Mouse (Mus musculus): ENCODE results near the gene Sh3glb1. TPM values are rescaled to one million over a fixed set of nuclear protein-coding genes. Genes with fewer than 3 reads are reported as not detected.
"Not testable (repeated sequence)": the region's sequence is repeated elsewhere in the genome, so short reads cannot be mapped to it uniquely, and the experiment has no call there.

The Sh3glb1 gene
- total RNA-seq (2021): 100 to 1,000 TPM; 269 to 286 TPM
- long read RNA-seq, experiment 1, transcript Sh3glb1-204 (10 exons, 2,584 nt): minor isoform, 39 of 234 reads
- long read RNA-seq, experiment 1, transcript Sh3glb1-201 (9 exons, 3,961 nt): major isoform, 170 of 234 reads
- long read RNA-seq, experiment 1, partial matches to known transcripts: 6 of 234 reads
- long read RNA-seq, experiment 1, other reads (novel, unspliced or antisense): 19 of 234 reads
- long read RNA-seq, experiment 2, transcript Sh3glb1-204 (10 exons, 2,584 nt): minor isoform, 51 of 279 reads
- long read RNA-seq, experiment 2, transcript Sh3glb1-201 (9 exons, 3,961 nt): major isoform, 193 of 279 reads
- long read RNA-seq, experiment 2, partial matches to known transcripts: 13 of 279 reads
- long read RNA-seq, experiment 2, other reads (novel, unspliced or antisense): 22 of 279 reads

DNA sequence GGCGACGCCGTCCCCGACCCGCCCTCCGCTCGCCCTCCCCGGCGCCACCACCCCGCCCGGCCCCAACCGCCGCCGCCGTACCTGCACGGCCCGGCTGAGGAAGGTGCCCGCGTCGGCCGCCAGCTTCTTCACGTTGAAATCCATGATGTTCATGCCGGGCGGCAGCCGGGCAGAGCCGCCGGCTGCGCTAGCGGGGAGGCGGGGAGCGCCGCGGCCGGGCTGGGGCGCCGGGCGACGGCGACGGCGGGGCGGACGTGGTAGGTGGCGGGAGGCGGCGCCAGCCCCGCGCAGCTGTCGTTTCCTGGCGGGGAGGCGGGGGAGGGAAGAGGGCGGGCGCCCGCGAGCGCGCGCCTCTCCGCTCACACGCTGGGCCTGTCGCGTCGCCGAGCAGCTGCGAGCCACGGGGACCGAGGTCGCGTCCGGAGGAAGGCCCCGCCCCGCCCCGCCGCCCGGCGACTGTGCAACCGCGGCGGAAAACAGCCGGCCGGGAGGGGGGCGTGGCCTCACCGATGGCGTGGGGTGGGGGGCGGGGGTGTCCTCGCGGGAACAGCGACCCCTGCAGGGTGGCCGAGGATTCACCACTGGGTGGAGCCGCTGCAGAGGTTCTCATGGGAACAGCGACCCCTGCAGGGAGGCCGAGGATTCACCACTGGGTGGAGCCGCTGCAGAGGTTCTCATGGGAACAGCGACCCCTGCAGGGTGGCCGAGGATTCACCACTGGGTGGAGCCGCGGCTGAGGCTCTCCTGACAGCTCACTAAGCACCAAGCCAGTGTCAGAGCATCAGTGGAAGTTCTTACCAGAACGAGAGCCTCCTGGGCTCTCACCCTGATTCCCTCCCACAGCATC is at the start of gene Sh3glb1:
Gene Sh3glb1 (minus strand): TSS at position 435 of the 847 bp plus-strand sequence.
- intact Hi-C loops (cut with DNase I; ENCODE audit: low total_unique reads): loop anchor here (5.0 kb wide), 1 partner anchor 268 kb away; no protein-coding TSS in a partner anchor
- peak; percentile 98 for DNase-seq

GRCm38 (mm10) chr3:144765161-144765560 is 45.0 kb upstream of the Sh3glb1 start:
- DNase-seq: no peak
- intact Hi-C loops (cut with DNase I; ENCODE audit: low total_unique reads): no loop called here

DNA sequence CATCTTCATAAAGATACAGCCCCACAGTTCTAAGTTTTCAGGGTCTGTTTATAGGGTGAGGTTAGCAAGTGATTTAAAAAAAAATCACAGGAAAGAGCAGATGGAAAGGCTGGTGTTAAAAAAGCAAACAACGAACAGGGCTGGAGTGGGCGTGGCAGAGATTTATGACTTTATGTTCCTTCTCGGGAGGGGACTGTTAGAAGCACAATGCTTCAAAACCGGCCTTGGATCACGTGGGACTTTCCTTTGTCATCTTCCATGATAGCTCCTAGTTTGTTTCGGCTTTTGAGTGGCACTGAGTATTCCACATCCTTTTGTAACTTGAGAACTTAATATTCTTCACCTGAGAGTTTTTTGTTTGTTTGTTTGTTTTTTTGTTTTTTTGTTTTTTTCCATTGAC is 41.3 kb upstream of the Sh3glb1 start:
- intact Hi-C loops (cut with DNase I; ENCODE audit: low total_unique reads): no loop called here
- no peak for DNase-seq

DNA sequence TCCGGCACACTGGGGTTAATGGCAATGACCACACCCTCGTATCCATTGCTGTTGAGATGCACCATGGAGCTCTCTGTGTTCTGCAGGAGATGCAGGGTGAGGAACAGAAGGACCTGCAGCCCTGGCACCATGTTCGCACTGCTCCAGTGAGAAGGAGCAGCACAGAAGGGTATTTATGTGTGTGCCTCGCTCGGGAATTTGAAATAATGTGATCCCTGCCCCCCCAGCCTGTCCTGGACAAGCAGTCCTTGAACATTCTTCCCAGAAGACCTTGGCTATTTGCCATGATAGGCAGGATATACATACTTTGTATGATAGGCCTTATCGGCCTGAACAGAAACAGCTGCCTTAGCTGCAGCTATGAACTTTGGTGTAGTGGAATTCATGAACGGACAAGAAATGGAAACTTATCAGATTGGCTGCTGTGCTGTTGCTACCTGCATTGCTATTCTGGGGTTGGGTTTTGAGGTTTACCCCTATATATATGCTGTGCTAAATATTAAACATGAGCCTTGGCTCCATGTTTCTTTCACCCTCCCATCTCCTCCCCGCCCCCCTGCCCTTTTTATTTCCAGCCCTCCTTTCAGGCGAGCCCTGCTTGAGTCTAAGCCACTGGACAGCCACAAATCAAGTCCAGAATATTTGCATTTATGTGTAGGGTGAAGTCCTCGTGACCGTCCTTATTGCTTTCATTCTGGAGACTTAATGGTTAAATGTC is 40.6 kb upstream of the Sh3glb1 start, which contains the start of gene Clca3a1:
Gene Clca3a1 (minus strand): TSS at position 386 of the 718 bp plus-strand sequence.
- intact Hi-C loops (cut with DNase I; ENCODE audit: low total_unique reads): no loop called here
- no peak for DNase-seq

- no peak for DNase-seq
- intact Hi-C loops (cut with DNase I; ENCODE audit: low total_unique reads): no loop called here
Observed at GRCm38 (mm10) chr3:144759719-144760118, 39.6 kb upstream of the Sh3glb1 start.

GRCm38 (mm10) chr3:144756103-144756502 is 36.0 kb upstream of the Sh3glb1 start:
- intact Hi-C loops (cut with DNase I; ENCODE audit: low total_unique reads): not testable (repeated sequence)
- DNase-seq: peak; percentile 11

DNA sequence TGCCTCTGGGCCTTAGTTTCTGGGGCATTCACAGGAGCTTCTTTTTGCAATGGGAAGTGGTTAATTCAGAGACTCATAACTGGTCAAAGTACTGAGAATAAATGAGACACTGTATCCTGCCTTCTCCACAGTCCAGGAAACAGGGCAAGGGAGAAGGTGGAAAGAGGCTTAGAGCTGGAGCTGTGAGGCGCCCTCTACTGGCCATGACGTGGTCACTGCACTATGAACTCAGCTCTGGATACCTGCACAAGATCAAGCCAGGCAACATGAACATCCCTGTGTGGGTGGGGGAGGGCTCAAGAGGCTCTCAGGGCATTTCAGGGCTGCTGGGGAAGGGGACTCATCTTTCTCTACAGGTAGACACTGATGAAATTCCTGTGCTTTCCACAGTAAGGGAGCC is 33.0 kb upstream of the Sh3glb1 start:
- no peak for DNase-seq
- intact Hi-C loops (cut with DNase I; ENCODE audit: low total_unique reads): no loop called here

- intact Hi-C loops (cut with DNase I; ENCODE audit: low total_unique reads); DNase-seq: not testable (repeated sequence)
Observed at GRCm38 (mm10) chr3:144749062-144749963, 29.2 kb upstream of the Sh3glb1 start.

GRCm38 (mm10) chr3:144747706-144748105 is 27.6 kb upstream of the Sh3glb1 start:
- DNase-seq; intact Hi-C loops (cut with DNase I; ENCODE audit: low total_unique reads): not testable (repeated sequence)

DNA sequence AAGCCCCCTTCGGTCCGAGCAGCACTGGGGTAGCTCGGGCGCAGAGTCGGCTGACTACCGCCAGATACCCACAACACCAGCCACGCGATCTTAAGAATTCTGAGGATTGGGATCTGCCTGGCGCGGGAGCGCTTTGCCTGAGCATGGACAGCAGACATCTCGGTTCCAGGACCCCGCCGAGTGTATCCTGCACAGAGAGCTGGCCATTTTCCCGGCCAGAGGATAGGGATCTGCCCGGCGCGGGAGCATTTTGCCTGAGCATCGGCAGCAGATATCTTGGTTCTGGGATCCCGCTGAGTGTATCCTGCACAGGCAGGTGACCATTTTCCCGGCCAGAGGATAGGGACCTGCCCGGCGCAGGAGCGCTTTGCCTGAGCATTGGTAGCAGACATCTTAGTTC is 18.3 kb upstream of the Sh3glb1 start:
- DNase-seq; intact Hi-C loops (cut with DNase I; ENCODE audit: low total_unique reads): not testable (repeated sequence)

DNA sequence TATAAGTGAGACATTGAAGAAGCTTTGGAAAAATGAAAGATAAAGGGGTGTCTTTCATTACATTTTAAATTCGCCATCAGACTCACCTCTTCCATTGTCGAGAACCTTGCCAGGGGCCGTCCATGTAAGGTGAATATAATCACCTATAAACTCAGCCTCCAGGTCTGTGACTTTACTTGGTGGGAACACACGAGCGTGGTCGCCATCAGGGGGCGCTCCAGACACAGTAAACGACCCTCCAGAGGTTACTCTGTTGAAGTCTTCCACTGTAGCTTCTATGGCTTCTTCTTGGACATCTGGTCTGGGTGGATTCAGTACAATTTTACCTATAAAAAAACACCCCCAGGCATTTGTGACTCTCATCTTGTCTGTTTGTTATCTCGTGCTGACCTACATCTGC is 16.7 kb upstream of the Sh3glb1 start:
- intact Hi-C loops (cut with DNase I; ENCODE audit: low total_unique reads): no loop called here
- DNase-seq: peak; percentile 23

GRCm38 (mm10) chr3:144723455-144723854 is 3.3 kb upstream of the Sh3glb1 start:
- DNase-seq: peak; percentile 26
- intact Hi-C loops (cut with DNase I; ENCODE audit: low total_unique reads): loop anchor here (5.0 kb wide), 1 partner anchor 271 kb away; no protein-coding TSS in a partner anchor

DNA sequence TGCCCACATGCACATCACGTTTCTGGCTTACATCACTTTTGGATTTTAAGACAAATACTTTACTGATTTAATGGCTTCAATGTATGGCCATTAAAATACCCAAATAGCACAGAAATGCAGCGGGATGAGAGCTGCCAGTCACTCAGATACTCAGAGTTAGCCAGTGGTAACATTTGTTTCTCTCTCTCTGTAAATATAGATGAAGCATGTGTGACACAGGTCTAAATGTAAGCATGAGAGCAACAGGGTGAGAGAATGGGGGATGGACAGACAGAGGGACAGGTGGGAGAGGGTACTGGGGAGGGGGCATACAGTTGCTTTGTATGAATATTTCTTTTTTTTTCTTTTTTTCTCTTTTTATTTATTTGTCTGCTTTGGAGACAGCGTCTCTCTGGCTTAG is 2.4 kb upstream of the Sh3glb1 start:
- intact Hi-C loops (cut with DNase I; ENCODE audit: low total_unique reads): loop anchor here (5.0 kb wide), 1 partner anchor 270 kb away; no protein-coding TSS in a partner anchor
- not testable (repeated sequence) for DNase-seq

DNA sequence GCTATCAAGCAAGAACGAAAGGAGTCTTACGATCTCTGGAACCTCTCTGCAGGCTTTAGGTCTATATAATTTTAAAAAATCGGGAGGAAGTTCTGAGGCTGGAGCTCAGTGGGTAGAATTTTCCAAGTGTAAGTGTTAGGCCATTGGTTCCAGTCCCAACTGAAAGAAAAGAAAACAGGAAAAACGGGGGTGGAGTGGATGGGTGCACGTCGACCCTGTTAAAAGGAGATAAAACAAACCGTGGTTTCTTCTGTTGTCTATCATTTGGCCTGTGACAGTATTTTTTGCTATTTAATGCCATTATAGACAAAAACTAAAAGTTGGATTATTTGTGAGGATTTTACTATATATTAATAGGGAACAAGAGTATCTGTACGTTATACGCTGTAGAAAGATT is 1.7 kb upstream of the Sh3glb1 start:
- intact Hi-C loops (cut with DNase I; ENCODE audit: low total_unique reads): loop anchor here (5.0 kb wide), 1 partner anchor 270 kb away; no protein-coding TSS in a partner anchor
- no peak for DNase-seq

- intact Hi-C loops (cut with DNase I; ENCODE audit: low total_unique reads): loop anchor here (5.0 kb wide), 1 partner anchor 269 kb away; no protein-coding TSS in a partner anchor
- no peak for DNase-seq
Observed at GRCm38 (mm10) chr3:144721077-144721859, 1.1 kb upstream of the Sh3glb1 start.

DNA sequence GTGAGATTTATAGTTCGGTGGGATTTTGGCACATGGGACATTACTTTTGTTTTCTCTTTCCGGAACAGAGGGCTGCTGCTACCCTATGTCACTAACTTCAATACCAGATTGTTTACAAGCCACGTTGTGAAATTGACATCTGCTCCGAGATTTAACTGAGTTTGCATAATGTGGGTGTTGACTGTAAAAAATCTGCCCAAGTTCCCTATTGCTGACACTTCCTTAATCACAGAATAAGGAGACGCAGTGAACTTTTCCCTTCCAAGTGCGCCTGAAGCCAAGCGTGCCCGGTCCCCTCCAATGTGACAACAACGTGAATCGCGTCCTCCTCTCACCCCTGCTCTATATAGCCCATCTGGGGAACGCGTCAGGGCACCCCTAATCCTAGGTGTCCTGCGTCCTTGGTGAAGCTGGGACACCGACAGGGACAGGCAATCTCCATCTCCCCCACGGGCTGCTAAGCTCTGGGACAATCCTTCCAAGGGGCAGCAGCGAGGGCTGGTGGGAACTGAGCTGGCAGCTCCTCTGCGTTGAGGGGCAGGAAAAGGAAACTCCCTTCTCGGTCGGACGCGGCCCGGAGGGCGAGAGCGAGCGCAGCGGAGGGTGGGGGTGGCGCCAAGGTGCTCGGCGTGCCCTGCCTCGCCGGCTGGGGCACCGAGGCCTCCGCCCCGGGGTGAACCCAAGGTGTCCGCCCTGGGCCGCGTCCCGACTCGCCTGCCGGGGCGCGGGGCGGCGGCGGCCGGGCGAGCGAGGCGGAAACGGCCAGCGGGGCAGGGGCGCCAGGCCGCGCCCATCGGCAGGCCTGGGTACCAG is 841 bp downstream of the Sh3glb1 start:
- intact Hi-C loops (cut with DNase I; ENCODE audit: low total_unique reads): no loop called here
- peak; percentile 70 for DNase-seq

DNA sequence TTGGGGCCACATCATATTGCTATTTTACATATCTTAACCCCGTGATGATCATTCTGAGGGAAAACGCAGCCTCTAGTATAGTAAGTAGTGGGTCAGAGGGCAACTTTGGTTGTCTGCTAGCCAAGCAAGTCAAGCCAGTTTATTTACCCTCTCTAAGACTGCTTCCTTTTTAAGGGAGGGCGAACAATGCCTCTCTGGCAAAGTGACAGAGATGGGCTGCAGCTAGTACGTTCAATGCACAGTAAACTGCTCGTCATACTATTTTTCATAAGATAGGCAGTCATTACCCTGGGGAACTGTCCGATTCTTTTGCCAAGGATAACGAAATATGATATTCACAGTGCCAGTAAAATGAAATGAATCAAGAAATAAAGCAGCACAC is 1.4 kb downstream of the Sh3glb1 start:
- no peak for DNase-seq
- intact Hi-C loops (cut with DNase I; ENCODE audit: low total_unique reads): no loop called here

Measured in gastrocnemius, postnatal 14 days (tissue).